Mouse (Mus musculus): ENCODE data around the gene Prnp. TPM values are rescaled to one million over a fixed set of nuclear protein-coding genes. Genes with fewer than 3 reads are reported as not detected.

Gene Prnp
- 9.8 and 19.3 TPM in 2 replicates for polyA plus RNA-seq (2016; fragmentation: Nextera tagmentation; extraction: Ambion mirVana)

DNA sequence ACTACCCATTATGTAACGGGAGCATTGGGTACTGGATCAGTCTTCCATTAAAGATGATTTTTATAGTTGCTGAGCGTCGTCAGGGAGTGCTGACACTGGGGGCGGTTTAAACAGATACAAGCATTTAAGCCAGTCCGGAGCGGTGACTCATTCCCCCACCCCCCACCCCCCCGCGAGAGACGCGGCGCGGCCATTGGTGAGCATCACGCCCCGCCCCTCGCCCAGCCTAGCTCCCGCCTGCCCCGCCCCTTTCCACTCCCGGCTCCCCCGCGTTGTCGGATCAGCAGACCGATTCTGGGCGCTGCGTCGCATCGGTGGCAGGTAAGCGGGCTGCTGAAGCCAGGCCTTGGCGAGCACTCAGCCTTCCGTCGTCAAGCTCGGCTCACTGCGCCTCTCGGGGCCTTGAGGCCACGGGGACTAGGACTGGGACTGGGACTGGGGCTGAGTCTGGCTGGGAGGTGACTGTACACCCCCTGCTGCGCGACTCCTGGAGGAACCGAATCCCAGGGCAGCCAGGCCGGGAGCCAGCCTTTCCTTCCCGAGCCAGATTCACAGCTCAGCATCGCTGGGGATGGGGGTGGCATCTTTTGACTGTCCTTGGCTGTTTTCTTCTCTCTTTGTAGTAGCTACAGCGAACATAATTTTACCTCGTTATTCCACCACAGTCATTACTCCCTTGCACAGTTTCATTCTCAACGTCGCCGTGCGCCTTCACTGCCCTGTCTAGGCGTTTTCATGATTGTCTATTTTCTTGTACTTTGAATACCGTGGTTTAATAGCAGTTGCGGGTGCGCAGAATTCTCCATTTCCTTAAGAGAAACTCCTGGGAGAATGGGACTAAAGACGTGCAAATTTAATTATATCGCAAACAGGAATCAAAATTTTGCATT, at the start of gene Prnp, which contains the start of gene Prn:
Gene Prnp, plus strand, starts transcription at position 246 of the 890 bp plus-strand sequence.
Gene Prn, plus strand, starts transcription at position 275 of the 890 bp plus-strand sequence.
- Histone ChIP-seq H3K36me3 (no peaks in the 10 kb centered on the region), H3K4me1 (peaks cover 18% of the 10 kb centered on the region), H3K9me3 (replicated peaks) (no peaks in the 10 kb centered on the region), H3K27ac (peak within 1 kb of the TSS; percentile 90), H3K4me3 (peak within 1 kb of the TSS; percentile 78), H3K27me3 (ENCODE audit: low read depth, poor library complexity, severe bottlenecking) (peaks cover 12% of the 10 kb centered on the region; the same call in 1 of the 2 replicates)
- WGBS = 6% methylated on average over 52 of the region's 52 CpGs
- peak; percentile 95 for DNase-seq (ENCODE audit: low spot score)

DNA sequence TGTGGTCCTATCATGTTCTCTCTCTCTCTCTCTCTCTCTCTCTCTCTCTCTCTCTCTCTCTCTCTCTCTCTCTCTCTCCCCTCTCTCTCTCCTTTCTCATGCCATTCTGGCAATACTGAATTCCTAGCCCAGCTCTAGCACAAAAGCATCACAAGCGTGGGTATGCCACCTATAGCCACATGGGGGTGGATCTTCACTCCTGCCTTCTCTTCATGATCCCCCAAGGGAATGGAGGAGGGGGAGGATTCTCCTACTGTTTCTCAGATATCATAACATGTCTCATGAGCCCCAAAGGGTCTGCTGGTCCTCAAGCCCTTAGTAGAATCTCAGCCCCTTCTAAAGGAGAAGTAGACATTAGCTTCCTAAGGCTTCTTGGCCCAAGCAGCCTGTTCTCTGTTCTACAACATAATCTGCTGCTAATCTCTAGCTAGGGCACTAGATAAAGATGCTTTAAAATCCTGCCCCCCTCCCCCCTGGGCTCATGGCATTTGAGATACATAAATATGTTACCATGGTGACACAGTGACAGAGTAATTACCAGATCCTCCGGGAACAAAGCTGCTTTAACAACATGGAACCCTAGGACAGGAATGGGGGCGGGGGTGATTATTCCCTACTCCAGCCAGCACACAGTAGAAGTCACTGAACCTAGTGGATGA, 47.0 kb upstream of the Prnp start:
- no peak overlapping the region for H3K27ac ChIP-seq
- DNase-seq (ENCODE audit: low spot score) = no peak
- whole genome bisulfite sequencing = 73% methylated on average over 3 of the region's 3 CpGs

DNA sequence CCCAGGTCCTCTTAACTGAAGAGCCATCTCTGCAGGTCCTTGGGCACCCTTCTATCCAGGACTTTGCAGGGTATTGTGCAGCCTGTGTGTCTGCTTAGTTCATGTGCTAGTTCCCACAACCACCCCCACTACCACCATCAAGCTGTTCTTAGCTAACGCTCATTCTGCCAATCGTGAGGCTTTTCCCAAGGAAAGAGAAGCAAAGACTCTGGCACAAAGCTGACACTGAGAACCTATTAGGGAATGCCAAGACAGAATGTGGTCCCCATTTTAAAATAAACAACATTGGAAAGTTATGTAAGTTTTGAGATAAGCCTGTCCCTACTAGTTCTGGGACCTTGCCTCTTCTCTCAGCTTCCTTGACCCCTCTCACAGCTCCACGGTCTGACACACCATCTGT, 46.3 kb upstream of the Prnp start:
- no peak for DNase-seq (ENCODE audit: low spot score)
- H3K36me3 ChIP-seq = no peaks in the 10 kb centered on the region
- no peak overlapping the region for H3K4me3 ChIP-seq
- H3K9me3 ChIP-seq (replicated peaks) = no peaks in the 10 kb centered on the region
- no peaks in the 10 kb centered on the region for H3K27me3 ChIP-seq (ENCODE audit: low read depth, poor library complexity, severe bottlenecking)
- H3K4me1 ChIP-seq = no peaks in the 10 kb centered on the region
- H3K27ac ChIP-seq = no peak overlapping the region
- WGBS = 79% methylated on average over 3 of the region's 3 CpGs

More for the DNA sequence above, 47.0 kb upstream of the Prnp start:
- Histone ChIP-seq H3K4me1 (no peaks in the 10 kb centered on the region), H3K9me3 (replicated peaks) (no peaks in the 10 kb centered on the region), H3K4me3 (no peak overlapping the region), H3K27me3 (ENCODE audit: low read depth, poor library complexity, severe bottlenecking) (no peaks in the 10 kb centered on the region), H3K36me3 (no peaks in the 10 kb centered on the region)

DNA sequence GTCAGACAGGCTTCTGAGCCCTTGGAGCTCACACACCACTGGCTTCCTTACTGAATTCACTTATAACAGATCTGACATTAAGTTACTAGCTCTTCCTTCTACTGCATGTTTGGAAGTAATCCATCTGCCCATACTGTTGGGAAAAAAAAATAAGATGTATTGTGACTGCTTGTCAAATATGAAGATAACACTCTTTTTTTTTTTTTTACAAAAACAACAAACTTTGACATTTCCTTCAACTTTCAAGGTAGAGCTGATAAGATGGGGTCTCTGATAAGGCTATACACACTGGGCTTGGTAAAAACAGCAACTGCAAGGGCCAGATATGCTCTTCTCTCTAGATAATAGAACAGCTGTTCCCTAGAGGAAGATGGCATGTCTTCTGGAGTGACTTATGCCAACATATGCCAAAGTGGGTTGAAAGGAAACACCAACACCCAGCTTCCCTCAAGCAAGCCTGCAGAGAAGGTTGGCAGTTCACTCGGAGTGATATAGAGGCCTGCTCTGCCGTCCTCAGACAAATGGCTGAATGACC, 45.4 kb upstream of the Prnp start:
- Histone ChIP-seq H3K9me3 (replicated peaks) (no peaks in the 10 kb centered on the region), H3K27ac (no peak overlapping the region), H3K4me3 (no peak overlapping the region), H3K27me3 (ENCODE audit: low read depth, poor library complexity, severe bottlenecking) (no peaks in the 10 kb centered on the region), H3K36me3 (no peaks in the 10 kb centered on the region), H3K4me1 (no peaks in the 10 kb centered on the region)
- DNase-seq (ENCODE audit: low spot score) = no peak
- 92% methylated on average over 2 of the region's 2 CpGs for WGBS

DNA sequence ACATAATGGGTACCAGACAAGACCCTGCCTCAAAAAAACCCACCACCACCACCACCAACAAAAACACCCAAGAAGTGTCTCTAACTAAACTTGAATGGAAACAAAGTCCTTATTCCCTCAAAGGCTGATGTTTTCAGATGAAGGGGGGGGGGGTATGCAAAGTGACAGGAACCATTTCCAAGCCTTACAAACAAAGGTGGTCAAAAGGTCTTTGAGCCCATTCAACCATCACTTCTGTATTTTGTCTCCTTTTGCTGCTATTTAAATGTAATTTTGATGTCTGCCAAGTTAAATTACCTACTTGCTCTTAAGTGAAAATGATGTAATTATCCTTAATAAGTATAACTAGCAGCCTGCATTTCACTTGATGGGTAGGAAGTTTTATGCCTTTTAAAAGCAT, 43.1 kb upstream of the Prnp start:
- H3K27me3 ChIP-seq (ENCODE audit: low read depth, poor library complexity, severe bottlenecking) = no peaks in the 10 kb centered on the region
- no peak overlapping the region for H3K4me3 ChIP-seq
- H3K27ac ChIP-seq = no peak overlapping the region
- no peaks in the 10 kb centered on the region for H3K9me3 ChIP-seq (replicated peaks)
- H3K36me3 ChIP-seq = no peaks in the 10 kb centered on the region
- no peaks in the 10 kb centered on the region for H3K4me1 ChIP-seq
- no peak for DNase-seq (ENCODE audit: low spot score)

DNA sequence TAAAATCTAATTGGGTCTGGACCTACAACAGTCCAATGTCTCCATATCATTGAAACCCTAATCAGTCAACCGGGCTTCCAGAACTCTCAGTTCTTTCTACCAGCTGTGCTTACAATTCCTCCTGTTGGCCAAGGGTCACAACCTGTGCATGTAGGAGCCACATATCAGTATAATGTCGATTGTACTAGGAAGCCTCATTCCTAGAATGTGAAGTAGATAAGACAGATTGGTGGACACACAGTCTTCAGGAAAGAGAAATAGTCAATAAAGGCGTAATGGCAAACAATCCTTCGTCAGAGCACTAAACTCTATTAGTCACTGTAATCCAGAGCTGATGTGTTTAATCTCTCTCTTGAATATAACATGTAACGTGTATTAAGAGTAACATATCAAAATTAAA, 40.7 kb upstream of the Prnp start:
- no peaks in the 10 kb centered on the region for H3K36me3 ChIP-seq
- no peak for DNase-seq (ENCODE audit: low spot score)
- H3K4me3 ChIP-seq = no peak overlapping the region
- no peak overlapping the region for H3K27ac ChIP-seq
- H3K9me3 ChIP-seq (replicated peaks) = no peaks in the 10 kb centered on the region
- H3K4me1 ChIP-seq = no peaks in the 10 kb centered on the region
- no peaks in the 10 kb centered on the region for H3K27me3 ChIP-seq (ENCODE audit: low read depth, poor library complexity, severe bottlenecking)
- WGBS = 90% methylated on average over 5 of the region's 5 CpGs

DNA sequence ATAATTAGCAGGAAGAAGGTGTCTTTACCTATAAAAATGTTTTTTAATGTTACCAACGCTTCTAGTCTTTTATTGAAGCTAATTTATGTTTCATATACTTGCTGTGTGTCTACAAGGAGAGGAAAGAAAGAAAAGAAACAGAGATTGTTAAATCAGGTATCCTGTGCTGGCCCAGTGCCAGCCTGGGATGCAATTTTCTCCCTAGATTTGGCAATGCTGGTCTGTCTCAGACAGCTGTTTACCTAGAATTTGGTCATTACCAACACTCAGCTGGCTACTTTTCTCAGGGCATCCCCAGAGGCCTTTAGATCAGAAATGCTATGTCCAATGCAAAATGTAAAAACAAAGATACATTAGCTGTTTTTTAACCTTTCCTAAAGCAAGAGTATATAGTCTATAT, 36.4 kb upstream of the Prnp start:
- no peaks in the 10 kb centered on the region for H3K27me3 ChIP-seq (ENCODE audit: low read depth, poor library complexity, severe bottlenecking)
- no peaks in the 10 kb centered on the region for H3K4me1 ChIP-seq
- H3K36me3 ChIP-seq = no peaks in the 10 kb centered on the region
- WGBS = 74% methylated on average over 1 of the region's 1 CpGs
- H3K27ac ChIP-seq = no peak overlapping the region
- no peak overlapping the region for H3K4me3 ChIP-seq
- no peaks in the 10 kb centered on the region for H3K9me3 ChIP-seq (replicated peaks)
- no peak for DNase-seq (ENCODE audit: low spot score)

DNA sequence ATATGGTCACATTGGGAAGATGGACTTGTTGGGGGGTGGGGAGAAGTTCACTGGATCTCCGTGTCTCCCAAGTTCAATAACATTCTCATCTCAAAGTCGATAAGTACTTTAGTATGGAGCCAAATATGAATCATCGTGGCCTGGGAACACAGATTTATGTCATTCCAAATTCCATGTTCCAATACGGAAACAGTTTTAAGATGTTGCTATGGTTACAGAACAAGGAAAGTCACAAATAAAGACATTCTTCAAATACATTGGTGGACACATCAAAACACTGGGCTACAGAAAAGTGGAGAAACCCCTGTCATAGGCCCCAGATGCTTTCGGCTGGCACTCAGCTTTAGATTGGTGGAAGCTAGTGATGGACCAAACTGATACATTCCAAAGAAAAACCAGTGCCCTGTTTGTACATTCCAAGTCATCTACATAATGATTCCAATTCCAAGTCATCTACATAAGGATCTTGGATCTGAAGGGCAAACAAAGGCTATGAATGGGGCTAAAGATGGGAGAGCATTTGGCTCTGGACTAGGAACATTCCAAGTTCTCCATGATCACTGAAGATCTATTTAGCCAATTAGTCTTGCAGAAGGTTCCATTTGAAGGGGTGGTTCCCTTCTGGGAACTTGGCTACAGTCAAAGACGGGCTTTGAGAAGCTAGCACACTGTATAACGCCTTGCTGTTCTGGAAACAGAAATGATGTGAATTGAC, 33.0 kb upstream of the Prnp start:
- 96% methylated on average over 7 of the region's 7 CpGs for WGBS
- DNase-seq (ENCODE audit: low spot score) = no peak
- Histone ChIP-seq H3K36me3 (no peaks in the 10 kb centered on the region), H3K4me1 (no peaks in the 10 kb centered on the region), H3K27ac (no peak overlapping the region), H3K4me3 (no peak overlapping the region), H3K9me3 (replicated peaks) (no peaks in the 10 kb centered on the region), H3K27me3 (ENCODE audit: low read depth, poor library complexity, severe bottlenecking) (no peaks in the 10 kb centered on the region)

DNA sequence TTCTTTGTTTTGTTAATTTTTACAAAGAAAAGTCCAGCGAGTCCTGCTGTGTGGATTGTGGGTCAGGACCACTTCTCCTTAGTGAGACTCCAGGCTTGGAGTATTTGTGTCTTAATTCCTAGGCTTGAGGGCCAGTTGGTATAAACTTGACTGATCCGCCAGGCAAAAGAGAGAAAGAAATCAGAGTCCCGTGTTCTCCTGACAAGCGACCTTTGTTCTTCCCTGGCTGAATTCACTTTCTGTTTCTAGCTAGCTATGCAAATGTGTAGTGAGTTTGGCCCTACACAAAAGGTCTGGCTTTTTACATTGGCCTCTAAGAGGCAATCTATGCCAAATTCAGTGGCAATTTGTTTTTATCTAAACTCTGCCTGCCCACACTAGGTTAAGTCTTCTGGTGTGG, 28.0 kb upstream of the Prnp start:
- Histone ChIP-seq H3K36me3 (no peaks in the 10 kb centered on the region), H3K4me3 (no peak overlapping the region), H3K4me1 (no peaks in the 10 kb centered on the region), H3K9me3 (replicated peaks) (no peaks in the 10 kb centered on the region), H3K27ac (no peak overlapping the region), H3K27me3 (ENCODE audit: low read depth, poor library complexity, severe bottlenecking) (no peaks in the 10 kb centered on the region)
- 76% methylated on average over 4 of the region's 4 CpGs for WGBS
- DNase-seq (ENCODE audit: low spot score) = no peak

DNA sequence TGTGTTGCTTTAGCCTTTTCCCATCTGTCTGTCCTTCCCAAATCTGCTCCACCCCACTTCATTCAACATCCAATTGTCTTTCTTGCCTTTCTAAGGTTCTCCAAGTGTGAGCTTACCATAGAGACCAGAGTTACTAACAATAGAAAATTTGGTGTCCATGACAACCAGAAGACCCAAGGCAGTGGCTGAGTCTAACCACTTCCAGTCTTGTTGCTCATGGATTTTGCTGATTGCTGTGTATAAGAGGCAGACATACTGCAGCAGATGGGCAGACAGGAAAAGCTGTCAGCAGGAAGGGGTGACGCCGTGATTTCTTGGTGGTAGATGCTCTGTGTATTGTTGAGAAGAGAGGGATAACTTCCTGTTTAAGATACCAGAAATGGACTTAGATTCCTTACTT, 26.6 kb upstream of the Prnp start:
- no peak overlapping the region for H3K27ac ChIP-seq
- no peaks in the 10 kb centered on the region for H3K36me3 ChIP-seq
- 0 out of 2 replicates have a peak, but pooled peaks cover 1% of the 10 kb centered on the region for H3K4me1 ChIP-seq
- no peaks in the 10 kb centered on the region for H3K9me3 ChIP-seq (replicated peaks)
- 82% methylated on average over 2 of the region's 2 CpGs for WGBS
- no peak overlapping the region for H3K4me3 ChIP-seq
- no peaks in the 10 kb centered on the region for H3K27me3 ChIP-seq (ENCODE audit: low read depth, poor library complexity, severe bottlenecking)
- DNase-seq (ENCODE audit: low spot score) = no peak

DNA sequence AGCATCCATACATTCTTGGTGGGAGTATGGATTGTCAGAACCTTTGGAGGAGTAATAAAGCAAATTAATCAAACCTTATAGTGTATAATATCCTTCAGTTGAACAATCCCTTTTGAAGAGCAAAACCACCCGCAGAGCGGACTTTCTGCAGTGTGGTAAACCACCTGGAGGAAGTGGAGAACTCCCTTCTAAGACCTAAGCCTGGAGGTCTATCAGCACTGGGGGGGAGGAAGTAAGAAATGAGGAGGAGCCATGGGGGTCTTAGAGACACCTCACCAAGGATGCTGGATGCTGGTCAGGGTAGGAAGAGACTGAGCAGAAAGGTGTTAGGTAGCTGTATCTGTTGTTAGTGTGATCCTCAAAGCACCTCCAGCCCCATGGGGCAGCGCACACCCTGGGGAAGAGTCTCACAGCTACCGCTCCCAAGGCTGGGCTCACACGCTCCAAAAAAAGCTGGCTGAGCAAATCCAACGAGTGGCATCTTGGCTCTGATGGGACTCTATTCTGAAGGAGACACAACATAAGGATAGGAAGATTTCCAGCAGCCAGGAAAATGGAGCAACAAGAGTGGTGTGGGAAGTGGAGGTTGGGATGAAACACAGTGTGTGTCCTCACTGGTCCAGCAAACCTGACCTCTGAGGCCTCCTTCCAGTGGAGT, 23.1 kb upstream of the Prnp start:
- Histone ChIP-seq H3K36me3 (no peaks in the 10 kb centered on the region), H3K27ac (no peak overlapping the region), H3K4me3 (no peak overlapping the region), H3K4me1 (peaks cover 23% of the 10 kb centered on the region; the same call in 1 of the 2 replicates), H3K27me3 (ENCODE audit: low read depth, poor library complexity, severe bottlenecking) (no peaks in the 10 kb centered on the region), H3K9me3 (replicated peaks) (no peaks in the 10 kb centered on the region)
- 82% methylated on average over 6 of the region's 6 CpGs for WGBS
- no peak for DNase-seq (ENCODE audit: low spot score)

DNA sequence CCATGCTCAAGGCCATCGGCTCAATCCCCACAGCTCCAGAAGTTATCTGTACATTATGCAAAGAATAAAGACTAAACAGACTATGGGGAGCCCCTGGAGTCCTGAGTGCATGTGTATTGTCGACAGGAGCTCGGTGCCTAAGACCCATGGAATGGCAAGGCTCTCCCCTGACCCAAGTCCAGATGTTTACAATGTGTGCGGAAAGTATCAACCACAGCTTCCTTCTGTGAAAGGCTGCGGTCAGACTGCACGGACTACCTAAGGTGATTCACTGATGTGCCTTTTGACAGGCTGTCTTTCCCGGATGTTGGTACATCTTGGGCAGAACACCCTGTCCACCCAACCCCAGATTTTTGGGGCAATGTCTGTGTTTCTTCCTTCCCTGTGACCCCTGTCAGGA, 21.5 kb upstream of the Prnp start:
- Histone ChIP-seq H3K4me3 (no peak overlapping the region), H3K27me3 (ENCODE audit: low read depth, poor library complexity, severe bottlenecking) (no peaks in the 10 kb centered on the region), H3K36me3 (no peaks in the 10 kb centered on the region), H3K27ac (no peak overlapping the region), H3K9me3 (replicated peaks) (no peaks in the 10 kb centered on the region), H3K4me1 (peaks cover 27% of the 10 kb centered on the region; the same call in 1 of the 2 replicates)
- 77% methylated on average over 7 of the region's 7 CpGs for WGBS
- DNase-seq (ENCODE audit: low spot score) = no peak

Data from limb, embryonic 10.5 days (tissue).